Mouse (Mus musculus) lung, postnatal 25 days (tissue): ENCODE data around the gene Snx6.

Experiments used
- DNase-seq: peaks from one replicate; pipeline ENCODE4 v3.0.0; 2022; ENCODE audit warnings: low spot score

Gene Snx6

GRCm38 (mm10) chr12:54697791-54698250 lies 97.7 kb downstream of the Snx6 start:
- DNase-seq = no peak

- peak; percentile 23 for DNase-seq
These were observed 98.4 kb downstream of the Snx6 start for GRCm38 (mm10) chr12:54697003-54697597.
